Mouse (Mus musculus): ENCODE measurements around the gene Slc2a5.

The Slc2a5 gene

GRCm38 (mm10) chr4:150102822-150103221 lies 16.3 kb upstream of the Slc2a5 start:
- in situ Hi-C loops (cut with MboI) = no loop called here

DNA sequence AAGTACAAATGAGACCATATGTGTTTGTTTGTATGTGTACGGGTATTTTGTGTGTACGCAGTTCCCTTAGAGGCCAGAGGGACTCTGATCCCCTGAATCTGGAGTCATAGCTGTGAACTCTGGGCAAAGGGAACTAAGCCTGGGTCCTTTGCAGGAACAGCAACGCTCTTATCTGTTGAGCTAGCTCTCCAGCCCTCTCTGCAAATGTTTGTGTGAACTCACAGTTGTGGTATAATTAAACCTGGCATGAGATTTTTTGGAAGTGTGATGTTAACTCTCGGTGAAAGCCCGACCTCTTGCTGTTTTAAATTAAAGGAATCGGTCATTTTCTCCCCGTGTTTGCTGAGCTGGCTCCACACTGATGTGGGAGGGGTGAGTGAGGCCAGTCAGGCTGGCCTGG lies 13.4 kb upstream of the Slc2a5 start:
- in situ Hi-C loops (cut with MboI) = no loop called here

DNA sequence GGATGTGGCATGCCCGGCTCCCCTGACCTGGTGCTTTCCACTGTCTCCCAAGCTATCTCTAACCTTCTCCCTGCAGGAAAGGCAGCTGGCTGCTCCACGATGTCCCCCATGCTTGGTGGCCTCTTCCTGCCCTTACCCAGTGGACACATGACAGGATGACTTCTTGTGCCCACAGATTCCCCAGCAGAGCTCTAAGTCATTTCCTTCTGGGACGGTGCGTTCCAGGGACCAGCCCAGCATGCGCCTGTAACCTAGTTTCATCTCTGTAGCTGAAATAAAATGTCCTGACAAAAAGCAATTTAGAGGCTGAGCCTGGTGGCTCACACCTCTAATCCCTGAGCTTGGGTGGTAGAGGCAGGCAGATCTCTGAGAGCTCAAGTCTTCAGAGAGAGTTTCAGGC lies 12.4 kb upstream of the Slc2a5 start:
- in situ Hi-C loops (cut with MboI) = no loop called here

GRCm38 (mm10) chr4:150109636-150110035 lies 9.4 kb upstream of the Slc2a5 start:
- in situ Hi-C loops (cut with MboI) = no loop called here

DNA sequence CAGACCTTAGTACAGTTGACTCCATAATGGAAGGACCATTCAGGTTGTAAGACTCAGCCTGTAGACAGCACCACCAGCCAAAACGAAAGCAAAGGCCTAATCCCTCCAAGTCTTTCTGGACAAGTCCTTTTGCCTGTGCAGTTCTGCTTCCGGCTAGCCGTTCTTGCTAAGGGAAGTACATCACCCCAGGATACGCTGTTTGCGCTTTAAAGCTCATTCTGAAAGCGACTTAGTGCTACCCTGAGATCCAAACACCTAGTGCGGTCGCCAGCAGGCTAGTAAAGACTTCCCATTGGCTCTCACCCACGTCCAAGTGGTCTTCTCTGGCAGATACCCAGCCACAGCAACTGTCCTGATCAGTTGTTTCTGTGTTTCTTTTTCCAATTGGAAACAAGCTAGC lies 8.7 kb upstream of the Slc2a5 start:
- in situ Hi-C loops (cut with MboI) = no loop called here

GRCm38 (mm10) chr4:150112867-150113266 lies 6.2 kb upstream of the Slc2a5 start:
- in situ Hi-C loops (cut with MboI) = no loop called here

- in situ Hi-C loops (cut with MboI) = no loop called here
Measured at GRCm38 (mm10) chr4:150114505-150115061, 4.5 kb upstream of the Slc2a5 start.

DNA sequence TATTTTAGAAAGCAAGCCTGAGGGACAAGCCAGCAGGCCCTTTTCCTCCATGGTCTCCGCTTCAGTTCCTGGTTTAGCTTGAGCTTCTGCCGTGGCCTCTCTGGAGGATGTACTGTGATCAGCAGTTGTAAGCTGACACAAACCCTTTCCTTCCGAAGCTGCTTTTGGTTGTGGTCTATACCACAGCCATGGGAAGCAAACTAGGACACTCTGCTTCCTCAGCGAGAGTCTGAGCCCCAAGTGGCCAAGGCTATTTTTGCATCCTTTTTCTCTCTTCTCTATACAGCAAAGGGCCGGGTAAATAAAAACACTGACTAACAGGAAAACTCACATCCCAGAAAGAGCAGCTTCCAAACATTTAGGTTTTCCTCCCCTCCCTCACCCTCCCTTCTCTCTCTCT lies 1.8 kb upstream of the Slc2a5 start:
- in situ Hi-C loops (cut with MboI) = no loop called here

GRCm38 (mm10) chr4:150118163-150118562 lies 920 bp upstream of the Slc2a5 start:
- in situ Hi-C loops (cut with MboI) = no loop called here

DNA sequence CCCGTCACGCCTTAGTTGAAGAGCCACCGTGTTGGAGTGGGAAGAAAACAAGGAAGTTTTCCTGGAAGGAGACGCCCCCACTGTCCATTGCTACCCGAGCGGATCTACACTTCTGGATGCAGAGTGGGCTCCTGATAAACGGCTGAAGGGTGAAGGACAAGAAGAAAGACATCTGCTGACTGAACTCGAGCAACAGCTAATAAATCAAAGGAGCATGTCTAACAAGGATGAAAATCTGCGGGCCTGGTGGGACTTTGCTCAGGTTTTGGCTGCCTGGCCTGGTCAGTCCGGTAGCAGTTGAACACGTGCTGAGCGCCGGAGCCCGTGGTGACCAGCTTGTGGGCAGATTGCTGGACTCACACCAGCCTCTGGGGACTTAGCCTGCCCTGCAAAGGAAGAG lies 557 bp downstream of the Slc2a5 start:
- in situ Hi-C loops (cut with MboI) = no loop called here

GRCm38 (mm10) chr4:150120173-150120833 lies 1.2 kb downstream of the Slc2a5 start:
- in situ Hi-C loops (cut with MboI) = no loop called here

DNA sequence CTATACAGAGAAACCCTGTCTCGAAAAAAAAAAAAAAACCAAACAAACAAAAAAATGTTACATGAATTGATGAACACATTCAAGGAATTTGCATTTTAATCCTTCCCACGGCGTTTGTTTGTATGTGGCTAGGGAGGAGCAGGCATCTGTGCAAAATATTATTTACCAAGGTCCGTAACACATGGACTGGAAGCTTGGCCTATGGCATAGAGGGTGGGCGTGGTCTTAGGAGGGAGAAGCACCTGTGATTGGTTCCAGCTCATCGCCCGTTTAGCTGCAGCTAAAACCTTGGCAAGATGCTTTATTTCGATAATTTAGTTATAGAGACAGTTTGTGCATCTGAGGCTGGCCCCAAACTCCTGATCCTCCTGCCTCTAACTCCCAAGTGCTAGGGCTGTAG lies 2.3 kb downstream of the Slc2a5 start:
- in situ Hi-C loops (cut with MboI) = no loop called here

DNA sequence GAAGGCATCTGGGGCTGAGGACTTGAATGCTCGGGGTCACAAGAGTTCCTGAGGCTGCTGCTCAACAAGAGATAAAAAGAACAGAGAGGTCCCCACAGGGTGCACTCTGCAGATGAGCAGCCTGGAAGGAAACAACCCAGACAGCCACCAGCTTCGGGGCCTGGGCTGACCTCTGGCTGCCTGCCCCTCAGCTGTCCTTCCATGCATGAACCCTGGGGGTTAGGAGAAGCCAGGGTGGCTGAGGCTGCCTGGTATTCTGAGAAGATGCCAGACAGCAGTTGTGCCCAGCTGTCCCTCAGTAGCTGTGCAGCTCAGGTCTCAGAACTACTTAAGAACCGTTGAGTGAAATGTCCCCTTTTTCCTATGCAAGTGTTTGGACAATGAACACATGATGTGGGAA lies 3.4 kb downstream of the Slc2a5 start:
- in situ Hi-C loops (cut with MboI) = no loop called here

GRCm38 (mm10) chr4:150126373-150126772 lies 7.3 kb downstream of the Slc2a5 start:
- in situ Hi-C loops (cut with MboI) = no loop called here

DNA sequence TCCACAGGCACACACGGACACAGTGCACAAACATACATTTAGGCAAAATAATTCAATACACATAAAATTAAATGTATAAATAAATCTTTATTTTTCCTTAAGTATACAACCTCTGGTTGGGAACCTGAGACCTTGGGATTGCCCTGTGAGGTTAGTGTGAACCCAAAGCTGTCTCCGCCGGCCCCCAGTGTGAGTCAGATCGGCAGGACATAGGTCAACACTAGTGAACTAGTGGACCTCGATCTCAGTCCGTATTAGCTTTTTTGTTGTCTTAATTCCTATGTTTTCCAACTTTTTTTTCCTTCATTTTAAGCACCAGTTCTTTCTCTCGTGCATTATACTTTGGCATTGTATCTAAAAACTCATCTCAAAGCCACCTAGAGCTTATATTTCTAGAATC lies 8.8 kb downstream of the Slc2a5 start:
- in situ Hi-C loops (cut with MboI) = no loop called here

- in situ Hi-C loops (cut with MboI) = no loop called here
Measured at GRCm38 (mm10) chr4:150128571-150128970, 9.5 kb downstream of the Slc2a5 start.

DNA sequence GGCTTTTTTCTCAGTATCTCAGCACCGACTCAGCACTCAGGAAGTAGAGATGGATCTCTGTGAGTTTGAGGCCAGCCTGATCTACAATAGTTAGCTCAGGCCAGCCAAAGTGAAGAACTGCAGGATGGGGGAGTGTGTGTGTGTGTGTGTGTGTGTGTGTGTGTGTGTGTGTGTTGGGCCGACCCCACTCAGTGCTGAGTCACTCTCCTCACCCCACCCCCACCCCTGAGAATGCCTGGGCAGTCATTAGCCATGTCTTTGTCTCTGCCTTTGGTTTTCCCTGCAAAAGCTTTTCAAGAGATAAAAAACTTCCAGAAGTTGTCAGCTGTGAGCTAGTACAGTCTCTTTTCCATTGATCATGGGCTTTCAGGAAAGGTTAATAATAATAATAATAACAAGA lies 11.6 kb downstream of the Slc2a5 start:
- in situ Hi-C loops (cut with MboI) = no loop called here

DNA sequence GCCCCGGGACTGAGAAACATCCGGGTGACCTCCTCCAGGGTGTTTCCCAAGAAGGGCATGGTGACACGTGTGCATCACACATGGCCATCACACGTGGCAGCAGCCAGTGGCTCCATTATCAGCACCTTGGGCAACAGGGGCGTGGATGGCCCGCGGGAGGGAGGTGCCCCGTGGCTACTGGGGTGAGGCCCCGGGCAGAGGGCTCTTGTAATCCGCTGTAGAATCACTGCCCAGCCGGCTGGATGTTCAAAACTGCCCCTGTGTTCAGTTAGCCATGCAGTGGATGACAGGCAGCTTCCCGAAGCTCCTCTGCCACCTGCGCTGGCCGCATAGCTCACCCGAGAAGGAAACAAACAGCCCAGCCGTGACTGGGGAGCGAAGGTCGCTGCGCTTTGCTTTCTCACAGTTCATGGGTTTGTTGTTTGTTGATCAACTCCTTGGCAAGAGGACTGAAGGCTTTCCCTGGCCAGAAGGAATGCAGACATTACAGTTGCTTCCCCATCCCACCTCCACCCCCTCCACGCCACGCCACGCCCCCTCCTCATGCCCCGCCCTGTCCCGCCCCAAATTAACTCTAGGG lies 13.7 kb downstream of the Slc2a5 start:
- in situ Hi-C loops (cut with MboI) = no loop called here

- in situ Hi-C loops (cut with MboI) = no loop called here
Measured at GRCm38 (mm10) chr4:150135254-150135653, 16.2 kb downstream of the Slc2a5 start.

DNA sequence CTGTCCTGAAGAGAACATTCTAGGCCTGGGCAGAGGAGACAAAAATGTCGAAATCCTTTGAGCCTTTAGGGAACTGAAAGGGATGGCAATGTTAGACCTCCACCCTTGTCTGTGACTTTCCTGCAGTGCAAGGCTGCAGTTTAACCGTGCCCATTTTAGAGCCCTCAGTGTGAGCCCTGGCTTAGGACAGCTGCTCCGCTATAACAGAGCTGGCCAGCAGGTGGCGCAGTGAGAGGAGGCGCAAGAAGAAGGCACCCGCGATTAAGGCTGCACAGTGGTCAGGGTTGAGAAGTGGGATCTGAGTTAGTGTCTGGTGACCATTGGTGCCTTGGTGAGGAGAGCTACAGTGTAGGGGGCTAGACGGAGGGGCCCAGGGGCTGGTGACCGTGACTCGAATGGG lies 17.6 kb downstream of the Slc2a5 start:
- in situ Hi-C loops (cut with MboI) = no loop called here

DNA sequence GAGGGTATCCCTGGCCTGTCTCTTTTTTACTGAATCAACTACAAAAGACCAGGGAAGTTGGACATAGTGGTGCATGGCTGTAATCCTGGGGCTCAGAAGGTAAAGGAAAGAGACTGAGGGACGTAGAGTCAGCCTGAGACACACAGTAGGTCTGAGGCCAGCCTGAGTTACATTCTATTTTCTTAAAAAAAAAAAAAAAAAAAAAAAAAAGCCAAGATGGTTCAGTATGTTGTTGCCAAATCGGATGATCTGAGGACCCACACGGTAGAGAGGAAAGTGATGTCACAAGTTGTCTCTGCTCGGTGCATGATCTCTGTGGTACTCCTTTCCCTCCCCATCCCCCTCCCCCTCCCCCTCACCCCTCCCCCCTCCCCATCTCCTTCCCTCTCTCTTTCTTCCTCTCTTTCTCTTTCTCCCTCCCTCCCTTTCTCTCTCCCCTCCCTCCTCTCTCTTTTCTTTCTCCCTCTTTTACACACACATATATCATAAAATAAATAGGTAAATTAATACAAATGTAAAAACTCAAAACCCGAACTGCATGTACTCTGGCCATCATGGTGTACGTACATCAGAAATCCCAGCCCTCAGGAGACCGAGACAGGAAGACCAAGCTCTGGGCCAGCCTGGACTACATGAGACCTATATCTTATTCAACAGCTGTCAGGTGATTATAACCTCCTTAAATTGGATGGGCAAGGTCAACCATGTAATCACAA lies 18.4 kb downstream of the Slc2a5 start:
- in situ Hi-C loops (cut with MboI) = no loop called here

DNA sequence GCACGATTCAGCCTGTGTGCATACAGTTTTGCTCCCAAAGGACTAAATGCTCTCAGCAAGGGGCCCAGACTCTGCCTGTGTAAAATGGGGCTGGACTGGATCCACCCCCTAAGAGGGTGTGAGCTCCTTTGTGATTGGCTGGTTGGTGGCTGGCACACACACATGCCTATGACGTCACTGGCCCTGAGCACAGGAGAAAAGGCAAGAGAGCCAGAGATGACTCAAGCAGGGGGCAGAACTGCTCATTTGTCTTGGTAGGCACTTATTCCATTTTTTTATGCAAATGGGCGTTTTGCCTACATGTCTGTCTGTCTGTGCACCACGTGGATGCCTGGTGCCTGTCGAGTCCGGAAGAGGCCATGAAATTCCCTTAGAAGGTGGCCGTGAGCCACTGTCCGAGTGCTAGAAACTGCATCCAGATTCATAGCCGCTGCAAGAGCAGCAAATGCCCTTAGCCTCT lies 19.0 kb downstream of the Slc2a5 start:
- in situ Hi-C loops (cut with MboI) = no loop called here

- in situ Hi-C loops (cut with MboI) = no loop called here
Measured at GRCm38 (mm10) chr4:150139090-150139489, 20.0 kb downstream of the Slc2a5 start.

Measured in mature B cell (primary cell).